Mouse (Mus musculus): ENCODE results near the gene 1700029I15Rik. TPM values are rescaled to one million over a fixed set of nuclear protein-coding genes. Genes with fewer than 3 reads are reported as not detected.

1700029I15Rik gene
- total RNA-seq (2022) = 1 to 10 TPM in 2 of 4 experiments, under 1 TPM in 2; 0.26 to 1.5 (median 0.86) TPM

DNA sequence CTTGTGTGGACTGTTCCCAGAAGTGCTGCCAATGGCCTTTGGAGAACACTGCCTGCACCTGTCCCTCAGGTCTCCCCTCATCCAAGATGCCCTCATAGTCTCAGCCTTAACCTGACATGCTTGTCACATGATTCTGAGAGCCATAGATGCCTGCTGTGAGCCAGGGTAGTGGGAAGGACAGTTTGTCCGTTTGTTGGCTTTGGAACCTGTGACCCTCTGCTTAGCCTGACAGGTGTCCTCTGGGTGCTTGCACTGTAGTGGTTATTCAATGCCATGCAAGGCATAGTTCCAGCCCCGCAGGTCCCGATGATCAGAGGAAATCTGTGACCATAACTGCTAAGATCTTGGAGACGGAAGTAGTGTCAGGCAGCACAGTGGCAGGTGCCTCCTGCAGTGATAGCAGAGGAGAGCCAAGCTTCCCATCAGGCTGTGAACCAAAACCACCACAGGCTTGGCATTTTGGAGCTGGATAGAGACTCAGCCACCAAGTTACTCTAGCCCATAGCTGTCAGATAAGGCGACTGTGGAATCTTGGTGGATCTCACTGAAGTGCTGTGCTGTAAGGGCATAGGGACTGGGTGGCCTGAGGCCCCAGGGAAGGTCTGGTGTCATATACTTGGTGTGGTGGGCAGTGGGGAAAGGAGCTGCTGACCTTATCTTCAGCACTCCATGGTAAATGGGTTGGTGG is at the start of gene 1700029I15Rik:
TSS of gene 1700029I15Rik (plus strand) at position 638 of the 688 bp plus-strand sequence.
- DNase-seq (ENCODE audit: low spot score) = no peak

- no peak for DNase-seq (ENCODE audit: low spot score)
These were observed 39.9 kb upstream of the 1700029I15Rik start for GRCm38 (mm10) chr2:92342418-92342817.

DNA sequence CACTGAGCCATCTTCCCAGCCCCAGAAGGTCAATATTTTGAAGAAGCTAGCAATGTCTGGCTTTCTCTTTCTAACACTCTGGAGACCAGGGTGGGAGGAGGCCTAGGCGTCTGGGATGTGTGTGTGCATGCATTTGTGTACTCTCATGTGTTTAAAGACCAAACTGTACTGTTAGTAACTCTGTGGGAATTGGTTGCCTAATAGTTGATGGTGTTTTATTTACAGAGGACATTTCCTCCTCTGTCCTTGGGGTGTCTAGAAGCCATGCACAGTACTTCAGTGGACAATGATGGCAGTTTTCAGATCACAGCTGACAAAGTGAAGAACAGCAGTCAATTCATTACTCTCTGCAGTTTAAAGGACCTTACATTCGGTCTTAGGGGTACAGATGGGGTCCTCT is 35.1 kb upstream of the 1700029I15Rik start:
- DNase-seq (ENCODE audit: low spot score) = no peak

DNA sequence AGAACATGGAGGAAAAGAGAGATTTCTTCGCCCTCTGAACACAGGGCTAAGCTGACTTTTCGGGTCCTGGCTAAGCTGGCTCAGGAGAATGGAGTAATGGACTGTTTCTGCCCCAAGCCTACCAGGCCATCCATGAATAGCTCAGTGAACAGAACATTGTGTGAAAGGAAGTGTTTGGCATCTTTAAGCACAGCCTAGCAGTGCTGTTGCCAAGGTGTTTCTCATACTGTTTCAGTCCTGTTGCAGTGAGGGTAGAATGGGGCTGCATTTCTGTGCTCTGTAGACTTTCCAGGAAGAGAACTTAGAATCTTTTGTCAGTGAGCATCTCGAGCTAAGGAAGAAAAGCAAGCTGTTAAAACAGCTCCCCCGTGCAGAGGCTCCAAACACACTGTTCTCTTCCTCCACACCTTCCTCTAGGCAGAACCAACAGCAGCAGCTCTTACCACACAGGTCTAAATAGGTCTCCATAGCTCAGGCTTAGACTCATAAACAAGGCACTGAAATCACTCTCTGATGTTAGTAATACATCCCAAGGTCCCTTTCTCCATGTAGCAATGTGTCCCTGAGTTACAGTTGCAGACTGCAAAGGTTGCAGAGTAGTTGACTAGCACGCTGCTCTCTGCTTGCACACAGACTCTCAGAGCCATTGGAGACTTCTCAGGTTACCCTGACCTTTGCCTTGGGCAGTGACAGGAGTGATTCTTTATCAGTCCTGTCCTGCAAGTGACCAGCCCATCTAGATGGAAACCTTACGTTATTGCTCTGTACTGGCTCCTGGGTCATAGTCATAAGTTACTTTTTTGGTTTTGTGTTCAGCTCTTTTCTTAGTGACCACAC is 32.5 kb upstream of the 1700029I15Rik start:
- DNase-seq (ENCODE audit: low spot score) = no peak

GRCm38 (mm10) chr2:92350686-92351085 is 31.7 kb upstream of the 1700029I15Rik start:
- no peak for DNase-seq (ENCODE audit: low spot score)

DNA sequence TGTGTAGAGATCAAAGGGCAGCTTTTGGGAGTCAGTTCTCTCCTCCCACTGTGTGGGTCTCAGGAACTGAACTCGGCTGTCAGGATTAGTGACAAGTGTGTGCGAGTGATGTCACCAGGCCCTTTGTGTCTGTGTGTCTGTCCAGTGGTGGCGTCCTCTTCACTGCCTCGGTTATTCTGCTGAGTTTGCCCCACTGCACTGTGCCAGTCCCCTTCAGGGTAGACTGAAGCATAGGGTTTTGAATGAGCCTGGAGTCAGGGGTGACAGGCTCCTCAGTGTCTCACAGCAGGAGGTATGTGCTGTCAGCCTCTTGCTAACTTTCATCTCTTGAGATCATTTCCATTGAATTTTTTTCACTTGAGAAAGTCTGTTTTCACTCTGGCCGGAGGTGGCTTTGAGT is 28.9 kb upstream of the 1700029I15Rik start:
- no peak for DNase-seq (ENCODE audit: low spot score)

DNA sequence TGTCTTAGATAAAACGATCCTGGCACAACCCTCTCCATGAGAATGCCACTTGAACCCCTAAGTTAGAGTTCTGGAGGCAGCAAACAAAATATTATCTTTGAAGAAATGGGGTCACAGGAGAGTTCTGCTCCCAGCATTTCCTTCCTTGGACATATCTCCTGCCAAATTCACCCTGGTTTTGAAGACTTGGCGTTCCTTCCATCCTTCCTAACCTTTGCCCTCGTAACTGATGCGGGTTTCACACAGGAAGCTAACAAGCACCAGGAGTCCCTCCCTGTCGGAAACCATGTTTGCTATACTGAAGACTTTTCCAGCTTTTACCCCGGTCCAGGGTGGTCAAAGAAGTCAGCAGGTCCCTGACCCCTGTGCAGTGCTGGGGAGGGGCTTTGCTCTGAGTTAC is 28.1 kb upstream of the 1700029I15Rik start:
- peak; percentile 30 for DNase-seq (ENCODE audit: low spot score)

DNA sequence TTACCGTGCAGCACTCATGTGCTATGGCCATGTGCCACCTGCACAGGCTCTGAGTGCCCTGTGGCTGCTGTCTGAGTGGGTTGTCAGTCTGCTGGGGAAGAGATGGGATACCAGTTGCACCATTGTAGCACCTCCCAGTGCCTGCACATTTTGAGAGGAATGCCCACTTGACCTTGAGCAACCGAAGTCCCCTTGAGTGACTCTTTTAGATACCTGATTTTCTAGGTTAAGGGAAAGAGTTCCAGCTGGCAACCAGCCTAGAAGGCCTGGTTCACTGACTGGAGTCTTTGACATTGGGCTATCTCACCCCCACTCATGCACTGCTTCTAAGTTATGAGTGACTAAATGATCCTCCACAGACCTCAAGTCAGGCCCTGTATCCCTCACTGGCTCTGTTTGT is 23.0 kb upstream of the 1700029I15Rik start:
- no peak for DNase-seq (ENCODE audit: low spot score)

DNA sequence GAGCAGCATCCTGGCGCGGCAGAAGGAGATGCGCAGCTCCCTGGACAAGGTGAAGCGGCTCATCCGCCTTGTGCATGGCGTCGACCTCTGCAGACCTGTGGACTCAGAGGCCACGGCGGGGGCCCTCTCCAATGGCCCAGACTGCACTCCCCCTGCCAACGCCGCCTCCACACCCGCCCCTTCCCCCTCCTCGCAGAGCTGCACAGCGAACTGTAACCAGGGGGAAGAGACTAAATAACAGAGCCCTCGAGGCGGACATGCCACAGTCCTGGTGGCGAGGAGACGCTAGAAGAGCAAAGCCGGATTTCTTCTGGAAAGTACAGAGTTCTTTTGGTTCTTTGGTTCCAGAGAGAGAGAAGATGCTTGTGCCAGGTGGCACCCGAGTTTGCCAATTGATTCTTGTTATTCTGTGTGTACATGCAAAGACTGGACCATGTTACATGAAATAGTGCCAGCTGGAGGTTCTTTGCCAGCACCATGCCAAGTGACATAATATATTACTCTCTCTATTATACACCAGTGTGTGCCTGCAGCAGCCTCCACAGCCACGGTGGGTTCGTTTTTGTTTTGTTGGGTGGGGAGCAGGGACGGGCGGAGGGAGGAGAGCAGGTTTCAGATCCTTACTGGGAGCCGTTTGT is 22.0 kb upstream of the 1700029I15Rik start:
- DNase-seq (ENCODE audit: low spot score) = no peak

DNA sequence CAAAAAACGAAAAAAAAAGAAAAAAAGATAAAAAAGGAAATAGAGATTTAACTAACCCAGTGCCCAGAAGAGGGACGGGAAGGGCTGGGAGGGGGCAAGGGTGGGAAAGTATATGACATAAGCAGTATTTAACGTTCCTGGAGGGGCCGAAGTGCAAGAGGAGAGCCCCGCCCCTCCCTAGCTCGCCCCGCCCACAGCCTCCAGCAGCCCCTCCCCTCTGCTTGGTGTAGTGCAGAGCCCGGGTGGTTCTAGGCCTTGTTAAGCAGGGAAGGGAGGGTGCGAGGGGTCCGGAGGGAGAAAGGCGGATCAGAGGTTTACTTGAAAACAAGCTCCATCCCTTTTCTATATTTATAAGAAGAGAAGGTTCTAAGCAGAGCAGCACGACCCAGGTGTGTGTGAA is 21.4 kb upstream of the 1700029I15Rik start:
- no peak for DNase-seq (ENCODE audit: low spot score)

- DNase-seq (ENCODE audit: low spot score) = no peak
These were observed 20.5 kb upstream of the 1700029I15Rik start for GRCm38 (mm10) chr2:92361795-92362194.

DNA sequence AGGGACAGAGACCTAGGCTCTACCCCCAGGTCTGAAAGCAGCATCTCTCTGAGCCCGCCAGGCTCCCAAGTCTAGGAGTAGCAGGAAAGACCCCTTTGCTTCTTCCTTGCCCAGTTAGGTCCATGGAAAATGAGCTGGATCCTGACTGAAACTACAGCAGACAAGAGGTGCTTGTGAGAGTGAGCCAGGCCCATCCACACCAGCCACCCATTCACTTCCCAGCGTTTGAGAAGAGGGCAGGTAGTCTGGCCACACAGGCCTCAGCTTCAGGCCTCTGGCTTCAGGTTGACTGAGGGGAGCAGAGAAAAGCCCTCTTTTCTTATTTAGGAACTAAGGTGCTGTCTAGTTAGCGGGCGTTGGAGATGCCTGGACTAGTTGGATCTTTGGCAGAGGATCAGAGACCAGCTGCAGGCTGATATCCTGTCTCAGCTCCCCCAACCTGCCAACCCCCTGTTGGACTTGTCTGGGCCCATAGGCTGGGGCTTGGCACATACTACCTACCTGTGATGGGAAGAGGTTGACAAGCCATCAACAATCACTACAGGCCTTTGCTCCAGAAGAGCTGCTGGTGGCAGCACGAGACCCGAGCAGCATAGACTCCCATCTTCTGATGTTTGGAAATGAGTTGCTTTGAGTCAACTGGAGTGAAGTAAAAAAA is 19.6 kb upstream of the 1700029I15Rik start:
- no peak for DNase-seq (ENCODE audit: low spot score)

DNA sequence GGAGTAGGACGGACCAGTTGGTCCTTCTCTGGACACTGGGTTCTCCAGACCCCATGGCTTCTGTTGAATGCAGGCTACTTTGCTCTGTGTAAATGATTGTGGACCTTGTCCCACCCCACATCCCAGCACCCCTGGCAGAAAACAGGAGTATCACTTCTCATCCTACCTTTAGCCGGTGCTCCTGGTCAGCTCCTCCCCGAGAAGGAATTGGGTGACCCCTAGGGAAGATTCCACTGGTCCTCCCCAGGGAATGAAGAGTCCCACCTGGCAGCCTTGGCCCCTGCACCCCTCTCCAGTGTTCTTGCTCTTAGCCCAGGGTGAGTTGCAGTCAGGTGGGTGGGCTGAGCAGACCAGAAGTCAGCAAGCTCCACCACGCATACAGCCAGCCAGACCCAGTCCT is 18.3 kb upstream of the 1700029I15Rik start:
- no peak for DNase-seq (ENCODE audit: low spot score)

DNA sequence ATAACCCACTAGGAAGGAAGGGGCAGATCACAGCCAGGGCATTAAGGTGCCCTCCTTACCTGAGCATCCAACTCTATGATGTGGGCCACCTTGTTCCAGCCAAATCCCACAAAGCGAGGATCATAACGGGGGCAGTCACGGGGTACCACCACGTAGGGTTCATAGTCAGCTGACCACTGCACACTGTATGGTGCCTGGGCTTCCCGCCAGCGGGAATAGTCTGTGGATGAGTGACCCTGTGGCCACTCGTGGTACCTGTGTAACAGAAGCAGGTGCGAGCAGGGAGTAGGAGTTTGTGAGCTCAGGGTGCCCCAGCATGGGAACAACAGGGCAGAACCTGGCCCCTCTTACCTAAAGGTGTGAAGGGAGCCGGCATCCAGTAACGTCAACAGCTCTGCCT is 16.8 kb upstream of the 1700029I15Rik start:
- no peak for DNase-seq (ENCODE audit: low spot score)

GRCm38 (mm10) chr2:92367383-92368029 is 14.8 kb upstream of the 1700029I15Rik start:
- no peak for DNase-seq (ENCODE audit: low spot score)

GRCm38 (mm10) chr2:92370375-92370774 is 12.0 kb upstream of the 1700029I15Rik start:
- DNase-seq (ENCODE audit: low spot score) = no peak

DNA sequence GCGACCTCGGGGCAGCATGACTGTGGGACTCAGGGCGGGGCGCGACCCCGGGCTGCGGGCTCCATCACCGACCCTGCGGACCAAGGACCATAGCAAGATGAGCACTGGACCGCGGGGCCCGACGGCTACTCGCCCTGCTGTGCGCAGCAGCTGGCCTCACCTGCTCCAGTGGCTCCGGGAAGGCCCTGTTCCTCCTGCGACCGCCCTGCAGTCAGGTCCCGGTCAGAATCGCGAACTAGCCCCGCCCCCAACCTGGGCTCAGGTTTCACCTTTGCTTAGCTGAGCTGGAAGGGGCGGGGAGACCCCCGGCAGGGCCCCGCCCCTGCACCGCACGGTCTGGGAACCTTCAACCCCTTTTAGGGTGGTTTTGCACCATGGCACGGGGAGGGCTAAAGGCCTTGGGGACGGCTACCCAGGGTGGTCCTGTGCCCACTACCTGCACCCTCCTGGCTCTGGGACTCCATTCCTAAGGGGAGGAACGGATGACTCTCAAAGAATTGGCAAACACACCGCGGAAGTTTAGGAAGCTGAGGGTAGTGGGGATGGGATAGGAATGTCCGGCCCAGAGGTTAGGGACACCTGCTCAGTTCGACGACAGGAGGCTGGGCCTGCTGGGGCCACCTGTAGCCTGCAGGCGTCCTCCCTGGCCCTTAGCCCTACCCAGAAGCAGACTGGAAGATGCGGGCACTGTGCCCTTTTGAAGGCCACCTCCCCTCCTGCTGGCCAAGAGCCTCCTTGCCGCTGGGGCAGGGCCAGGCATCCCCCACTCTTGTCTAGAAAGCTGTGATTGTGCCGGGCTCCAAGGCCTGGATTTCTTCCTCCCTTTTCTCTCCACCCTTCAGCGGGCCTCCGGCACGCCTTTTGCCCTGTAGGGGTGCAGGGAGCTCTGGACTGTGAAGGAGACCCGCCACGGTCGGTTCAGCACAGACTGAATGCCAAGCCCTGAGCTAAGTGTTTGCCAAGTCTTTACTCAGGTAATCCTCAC is 11.2 kb upstream of the 1700029I15Rik start:
- no peak for DNase-seq (ENCODE audit: low spot score)

GRCm38 (mm10) chr2:92371971-92372690 is 10.2 kb upstream of the 1700029I15Rik start:
- DNase-seq (ENCODE audit: low spot score) = no peak

GRCm38 (mm10) chr2:92372767-92373436 is 9.4 kb upstream of the 1700029I15Rik start:
- peak; percentile 36 for DNase-seq (ENCODE audit: low spot score)
